Mouse (Mus musculus): ENCODE results near the gene Zfp872.
"Not testable (repeated sequence)": the region's sequence is repeated elsewhere in the genome, so short reads cannot be mapped to it uniquely, and the experiment has no call there.

Gene Zfp872

DNA sequence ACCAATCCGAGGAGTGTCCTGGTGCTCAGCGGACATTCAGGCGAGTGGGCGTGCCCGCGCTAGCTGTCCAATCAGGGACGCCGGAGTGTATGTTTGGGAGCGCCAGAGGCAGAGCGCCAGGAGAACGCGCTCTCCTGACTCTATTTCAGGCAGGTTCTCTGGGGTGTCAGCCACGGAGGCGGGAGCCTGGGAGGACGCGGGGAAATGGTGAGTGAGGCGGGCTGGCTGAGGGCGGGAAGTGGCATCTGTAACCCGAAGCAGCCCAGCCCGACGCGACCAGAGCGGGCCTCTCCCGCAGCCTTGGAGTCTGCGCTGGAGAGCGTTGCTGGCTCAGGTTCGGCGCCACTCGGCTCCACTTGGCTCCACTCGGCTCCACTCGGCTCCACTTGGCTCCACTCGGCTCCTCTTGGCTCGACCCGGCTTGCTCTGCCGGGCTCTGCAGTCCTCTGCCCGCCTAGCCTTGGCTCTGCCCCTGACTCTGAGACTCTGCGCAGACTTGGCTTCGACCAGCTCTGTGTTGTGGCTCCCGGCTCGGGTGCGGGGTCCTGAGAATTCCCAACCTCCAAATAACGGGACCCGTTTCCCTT lies at the start of gene Zfp872:
Zfp872 (plus strand) TSS at position 66 of the 587 bp plus-strand sequence.
- peak; percentile 7 for DNase-seq

DNA sequence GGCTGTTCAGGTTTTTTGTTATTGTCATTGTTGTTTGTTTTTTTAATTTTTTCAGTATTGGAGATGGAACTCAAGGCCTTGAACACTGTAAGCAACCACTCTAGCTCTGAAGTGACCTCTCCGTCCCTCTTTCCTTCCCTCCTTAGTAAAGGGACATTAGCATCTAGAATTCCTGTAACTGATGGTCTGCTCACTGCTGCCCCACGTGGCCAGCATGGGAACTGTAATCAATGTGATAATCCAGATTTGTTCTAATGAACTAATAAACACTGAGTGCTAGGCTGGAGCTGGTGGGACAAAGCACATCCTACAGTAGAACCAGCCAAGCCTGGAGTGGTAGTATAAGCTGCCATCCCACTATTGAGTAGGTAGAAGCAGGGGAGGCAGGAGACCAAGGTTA lies 49.4 kb upstream of the Zfp872 start:
- DNase-seq: no peak

DNA sequence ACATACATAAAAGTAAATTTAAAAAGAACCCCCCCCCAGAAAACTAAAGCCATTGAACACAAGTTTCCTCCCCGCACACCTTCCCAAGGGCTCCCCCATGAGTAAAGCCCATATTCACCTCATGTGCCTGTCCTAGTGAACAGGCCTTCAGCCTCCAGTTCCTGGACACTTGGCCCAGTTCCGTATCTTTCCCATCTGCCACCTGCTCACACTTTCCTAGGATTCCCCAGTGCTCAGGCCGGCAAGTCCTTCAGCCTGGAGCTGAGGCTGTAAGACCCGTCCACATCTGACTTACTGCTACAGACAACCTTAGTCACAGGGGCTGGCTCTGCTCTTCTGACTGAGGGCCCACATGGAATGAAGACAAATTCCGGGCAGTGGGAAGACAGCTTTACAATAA lies 48.1 kb upstream of the Zfp872 start:
- no peak for DNase-seq

DNA sequence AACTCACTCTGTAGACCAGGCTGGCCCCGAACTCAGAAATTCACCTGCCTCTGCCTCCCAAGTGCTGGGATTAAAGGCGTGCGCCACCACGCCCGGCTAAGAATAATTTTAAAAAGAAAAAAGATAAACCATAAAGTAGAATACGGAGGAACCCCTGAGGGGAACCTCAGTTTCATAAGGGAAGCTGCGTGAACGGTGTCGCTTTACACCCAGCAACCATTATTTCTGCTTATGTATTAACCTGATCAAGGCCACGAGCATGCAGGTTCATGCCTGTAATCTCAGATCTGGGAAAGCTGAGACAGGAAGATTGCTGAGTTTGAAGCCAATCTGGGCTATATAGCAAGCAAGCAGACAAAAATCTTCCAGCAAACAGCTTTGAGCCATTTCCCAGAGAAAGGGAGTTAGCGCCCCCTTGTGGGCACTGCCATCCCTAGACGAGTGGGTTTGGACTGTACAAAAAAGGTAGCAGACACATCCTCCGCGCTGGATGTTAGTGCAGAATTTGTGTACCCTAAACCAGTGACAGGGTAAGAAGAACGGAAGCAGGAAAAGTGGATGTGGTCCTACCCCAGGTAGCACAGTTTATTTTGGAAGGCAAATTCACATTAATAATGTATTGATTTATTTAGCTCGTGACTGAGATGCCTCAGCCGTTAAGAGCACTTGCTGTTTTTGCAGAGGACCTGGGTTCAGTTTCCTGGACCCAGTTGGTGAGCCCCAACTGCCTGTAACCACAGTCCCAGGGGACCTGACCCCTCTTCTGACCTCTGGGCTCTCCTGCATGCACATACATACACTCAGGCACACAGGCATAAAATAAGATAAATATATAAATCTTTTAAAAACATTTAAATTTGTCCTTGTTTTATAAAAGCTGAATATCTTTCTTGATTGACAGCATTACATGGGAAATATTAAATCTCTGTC lies 44.5 kb upstream of the Zfp872 start:
- peak; percentile 84 for DNase-seq

GRCm38 (mm10) chr9:22144304-22144965 lies 43.5 kb upstream of the Zfp872 start:
- no peak for DNase-seq

- no peak for DNase-seq
Observed at GRCm38 (mm10) chr9:22149426-22150248, 38.3 kb upstream of the Zfp872 start.

GRCm38 (mm10) chr9:22150249-22150693 lies 37.6 kb upstream of the Zfp872 start:
- not testable (repeated sequence) for DNase-seq

GRCm38 (mm10) chr9:22150946-22151345 lies 36.9 kb upstream of the Zfp872 start:
- no peak for DNase-seq

GRCm38 (mm10) chr9:22153810-22154209 lies 34.1 kb upstream of the Zfp872 start:
- DNase-seq: no peak

DNA sequence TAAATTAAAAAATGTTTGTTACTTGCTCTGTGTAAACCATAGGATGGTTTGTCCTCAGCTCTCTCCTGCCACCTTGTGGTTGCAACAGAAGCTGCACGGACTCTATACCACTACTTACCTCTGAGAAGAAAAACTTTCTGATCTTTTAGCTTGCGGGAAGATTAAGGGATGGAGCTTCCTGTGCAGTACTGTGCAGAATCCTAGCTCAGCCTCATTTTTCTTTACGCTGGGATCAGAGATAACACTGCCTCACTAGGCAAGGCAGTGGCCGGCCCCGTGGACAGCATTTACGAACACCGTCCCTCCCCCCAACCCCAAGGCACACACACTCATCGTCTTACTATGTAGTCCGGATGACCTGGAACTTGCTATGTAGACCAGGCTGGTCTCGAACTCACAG lies 32.3 kb upstream of the Zfp872 start:
- peak; percentile 59 for DNase-seq

DNA sequence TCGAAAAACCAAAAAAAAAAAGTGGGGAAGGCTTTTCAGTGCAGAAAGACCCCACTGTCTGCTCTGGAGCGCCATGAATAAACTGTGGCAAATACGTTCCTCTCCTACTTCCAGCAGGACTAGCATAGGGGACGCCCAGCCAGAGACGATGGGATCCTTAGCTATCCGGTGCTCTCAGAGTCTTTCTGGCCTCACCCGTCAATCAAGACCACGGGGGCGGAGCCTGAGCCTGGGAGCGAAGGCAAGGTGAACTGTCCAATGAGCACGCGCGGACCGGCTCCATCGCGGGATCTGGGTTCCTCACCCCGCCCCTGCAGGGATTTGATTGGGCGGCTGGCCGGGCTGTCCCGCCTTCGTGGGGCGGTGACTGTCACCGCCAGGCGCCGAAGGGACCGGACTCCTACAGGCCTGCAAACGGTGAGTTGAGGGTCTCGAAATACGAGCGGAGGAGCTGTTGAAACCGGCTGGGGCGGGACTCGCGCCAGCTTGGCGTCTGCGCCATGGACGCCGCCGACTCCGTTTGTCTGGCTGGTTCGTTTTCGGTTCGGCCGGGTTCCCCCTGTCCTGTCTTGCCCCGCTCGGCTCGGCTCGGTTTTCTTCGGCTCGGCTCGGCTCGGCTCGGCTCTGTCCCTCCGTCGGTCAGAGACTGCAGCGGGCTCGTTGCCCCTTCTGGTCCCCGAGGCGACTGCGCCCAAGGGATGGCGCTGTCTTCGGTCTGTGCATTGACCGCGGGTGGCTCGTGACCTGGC lies 31.2 kb upstream of the Zfp872 start, which contains the start of gene Pigyl:
Pigyl (plus strand) TSS at position 350 of the 749 bp plus-strand sequence.
- DNase-seq: peak; percentile 99

GRCm38 (mm10) chr9:22157516-22158265 lies 30.2 kb upstream of the Zfp872 start:
- DNase-seq: peak; percentile 11

GRCm38 (mm10) chr9:22161299-22161698 lies 26.6 kb upstream of the Zfp872 start:
- DNase-seq: no peak

- DNase-seq: no peak
Observed at GRCm38 (mm10) chr9:22162305-22162704, 25.6 kb upstream of the Zfp872 start.

DNA sequence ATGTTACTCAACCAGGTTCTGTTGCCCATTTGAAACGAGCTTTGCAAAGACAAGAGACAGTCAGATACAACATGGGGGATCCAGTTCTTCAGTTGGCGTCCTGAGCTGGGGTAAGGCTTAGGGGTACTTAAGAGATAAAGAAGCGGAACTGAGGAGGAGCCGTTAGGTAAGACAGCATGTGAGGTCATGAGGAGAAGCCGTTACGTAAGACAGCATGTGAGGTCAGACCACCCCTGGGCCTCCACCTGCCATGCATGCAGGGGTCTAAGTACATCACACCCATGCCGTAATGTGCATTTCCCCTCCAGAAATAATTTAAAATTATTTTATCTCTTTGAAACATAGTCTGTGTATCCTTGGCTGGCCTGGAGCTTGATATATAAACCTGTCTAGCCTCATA lies 25.0 kb upstream of the Zfp872 start:
- DNase-seq: no peak

GRCm38 (mm10) chr9:22164711-22165668 lies 22.9 kb upstream of the Zfp872 start:
- DNase-seq: peak; percentile 65

- no peak for DNase-seq
Observed at GRCm38 (mm10) chr9:22165964-22166363, 21.9 kb upstream of the Zfp872 start.

GRCm38 (mm10) chr9:22166686-22167085 lies 21.2 kb upstream of the Zfp872 start:
- no peak for DNase-seq

DNA sequence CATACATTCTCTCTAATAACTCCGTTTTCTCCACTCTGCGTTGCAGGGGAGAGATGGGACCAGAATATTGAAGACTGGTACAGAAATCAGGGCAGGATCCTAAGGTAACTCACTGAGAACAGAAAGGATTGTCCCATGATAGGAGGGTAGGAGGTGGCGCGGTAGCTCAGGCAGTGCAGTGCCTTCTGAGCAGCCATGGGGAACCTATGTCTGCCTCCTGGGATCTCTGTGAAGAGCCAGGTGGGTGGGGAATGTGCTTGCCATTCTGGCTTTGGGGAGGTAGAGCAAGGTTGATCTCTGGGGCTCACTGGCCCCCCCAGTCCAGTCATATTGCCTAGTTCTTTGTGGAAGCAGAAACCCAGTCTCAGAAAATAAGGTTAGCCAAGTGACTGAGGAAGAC lies 20.1 kb upstream of the Zfp872 start:
- DNase-seq: no peak

DNA sequence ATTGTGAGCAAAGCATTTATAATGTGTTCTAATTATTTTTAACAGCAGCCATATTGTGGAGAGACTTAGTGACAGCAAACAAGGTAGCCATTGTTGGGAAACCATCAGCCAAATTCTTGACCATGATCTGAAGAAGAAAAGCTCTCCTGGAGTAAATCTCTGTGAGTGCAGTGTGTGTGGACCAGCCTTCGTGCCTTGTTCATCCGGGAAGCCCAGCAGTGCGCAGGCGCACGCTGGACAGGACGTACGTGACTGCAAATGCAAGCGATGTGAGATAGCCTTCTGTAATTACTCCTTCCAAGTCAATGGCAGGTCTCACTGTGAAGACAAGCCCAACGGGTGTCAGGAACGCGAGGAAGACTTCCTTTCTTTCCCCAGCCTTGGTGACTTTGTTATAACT lies 18.6 kb upstream of the Zfp872 start:
- DNase-seq: no peak
